14 mouse cellular contexts compared by ENCODE assay signal in the genomic region with DNA sequence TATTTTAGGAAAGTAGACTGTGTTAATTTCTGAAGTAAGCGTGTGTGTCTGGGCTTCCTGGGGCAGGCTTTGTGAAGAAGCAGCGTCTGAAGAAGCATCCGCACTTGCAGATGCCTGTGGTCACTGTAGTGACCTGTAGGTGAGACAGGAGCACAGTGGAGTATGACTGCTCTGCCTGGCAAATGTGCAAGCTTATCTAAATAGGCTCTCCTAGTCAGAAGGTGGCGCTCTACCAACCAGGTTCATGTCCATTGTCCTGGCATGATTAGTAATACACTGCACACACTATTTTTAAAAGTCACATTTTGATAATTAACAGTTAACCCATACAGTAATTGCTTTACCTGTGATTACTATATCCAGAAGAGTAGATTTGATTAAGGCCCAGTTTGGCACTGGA.
DNase-seq lines count a peak whose midpoint lies in the region; TF ChIP-seq lines count a peak whose summit lies in the region.
"Had no signal": no experiment of that assay in that cellular context is flagged by ENCODE, and none has a peak within 500 bp of the region (broad histone marks: within the 10 kb centered on the region; RNA-seq: fewer than 3 reads in every experiment).

No protein-coding gene starts in this region.

- H3K9ac ChIP-seq in MEL (ENCODE audit: control insufficient read depth, low read depth, low read length, poor library complexity, severe bottlenecking), result no peak overlapping the region
- H3K9ac ChIP-seq: embryonic facial prominence, embryonic 15.5 days; hindbrain, embryonic 15.5 days; liver, embryonic 15.5 days; midbrain, embryonic 15.5 days had no signal

- peaks cover 4 to 26% of the 10 kb centered on the region in 2 experiments for H3K36me3 ChIP-seq in MEL (ENCODE audit: control insufficient read depth in 1 of 2, insufficient read depth in 2 of 2, low read length in 2 of 2)

- peak; percentile 30 to 44 (median 38); a peak in 4 of 6 replicates for TF ChIP-seq CTCF in MEL (IDR thresholded peaks at IDR 0.05 in 2 of 3, conservative IDR thresholded peaks at IDR 0.05 in 1 of 3; ENCODE audit: control insufficient read depth in 1 of 3, insufficient read depth in 1 of 3, low read depth in 2 of 3, low read length in 3 of 3, poor library complexity in 1 of 3, severe bottlenecking in 1 of 3)

- DNase-seq in adrenal gland, postnatal 14 days, result peak; percentile 29
- no peak for DNase-seq in adrenal gland, postnatal 4 days (ENCODE audit: low spot score in 2 of 2)
- DNase-seq in kidney, postnatal 4 days, result peak; percentile 4 to 6
- DNase-seq in kidney, adult 9 months, result no peak
- DNase-seq in MEL (ENCODE audit: low read depth, low spot score), result peak; percentile 33
- peak; percentile 26 for DNase-seq in lung, postnatal 10 days
- no peak for DNase-seq in layer of hippocampus, adult 9-10 months (ENCODE audit: low spot score)
- no peak for DNase-seq in thymus, postnatal 10 days (ENCODE audit: low spot score in 2 of 2)
- DNase-seq: cerebellum, adult 2 months; thymus, adult 2 months had no signal

- no peak for TF ChIP-seq EP300 in MEL (IDR thresholded peaks at IDR 0.05; ENCODE audit: low read depth in 1 of 2, low read length in 2 of 2)

- H3K9me3 ChIP-seq in MEL (replicated peaks; ENCODE audit: insufficient read depth, low read length), result no peaks in the 10 kb centered on the region
- H3K9me3 ChIP-seq: embryonic facial prominence, embryonic 15.5 days; hindbrain, embryonic 15.5 days; liver, embryonic 15.5 days; midbrain, embryonic 15.5 days had no signal

- H3K79me2 ChIP-seq in MEL (ENCODE audit: control insufficient read depth, insufficient read depth, low read length, poor library complexity), result no peaks in the 10 kb centered on the region

- H3K4me3 ChIP-seq in MEL (ENCODE audit: control insufficient read depth in 1 of 2, insufficient read depth in 1 of 2, low read depth in 2 of 2, low read length in 2 of 2), result no peak overlapping the region
- H3K4me3 ChIP-seq: embryonic facial prominence, embryonic 15.5 days; hindbrain, embryonic 15.5 days; liver, embryonic 15.5 days; midbrain, embryonic 15.5 days had no signal

- no peaks in the 10 kb centered on the region for H3K27me3 ChIP-seq in MEL (ENCODE audit: control insufficient read depth in 1 of 2, insufficient read depth in 2 of 2, low read length in 2 of 2)
- H3K27me3 ChIP-seq: embryonic facial prominence, embryonic 15.5 days; hindbrain, embryonic 15.5 days; liver, embryonic 15.5 days; midbrain, embryonic 15.5 days had no signal

- TF ChIP-seq RAD21 in MEL (IDR thresholded peaks at IDR 0.05; ENCODE audit: low read depth, low read length), result no peak

- H3K4me1 ChIP-seq in MEL (ENCODE audit: control insufficient read depth in 1 of 2, insufficient read depth in 2 of 2, low read length in 2 of 2), result no peaks in the 10 kb centered on the region
- H3K4me1 ChIP-seq: embryonic facial prominence, embryonic 15.5 days; hindbrain, embryonic 15.5 days; liver, embryonic 15.5 days; midbrain, embryonic 15.5 days had no signal

- no peak for TF ChIP-seq POLR2A in MEL (IDR thresholded peaks at IDR 0.05; ENCODE audit: control insufficient read depth in 1 of 2, insufficient read depth in 1 of 2, low read depth in 1 of 2, low read length in 2 of 2, poor library complexity in 1 of 2)

- H3K27ac ChIP-seq in MEL (ENCODE audit: control insufficient read depth, low read depth, low read length), result no peak overlapping the region
- H3K27ac ChIP-seq: embryonic facial prominence, embryonic 15.5 days; hindbrain, embryonic 15.5 days; liver, embryonic 15.5 days; midbrain, embryonic 15.5 days had no signal

TF ChIP-seq in MEL, 35 proteins besides CTCF, POLR2A, EP300 and RAD21:
- no peak for TF ChIP-seq ETS1 (IDR thresholded peaks at IDR 0.05; ENCODE audit: low read depth, low read length)
- no peak for TF ChIP-seq POLR2AphosphoS2 (IDR thresholded peaks at IDR 0.05; ENCODE audit: low read length)
- no peak for TF ChIP-seq MAFK (IDR thresholded peaks at IDR 0.05; ENCODE audit: borderline replicate concordance, low read depth, low read length)
- TF ChIP-seq CHD2 (IDR thresholded peaks at IDR 0.05; ENCODE audit: low read length), result no peak
TF ChIP-seq in MEL: peak in this region for 0.

Comparison
In these comparisons a context has a peak if more than half of its experiments do, and no peak if none do; other contexts are left out.
1. DNase-seq: peak in adrenal gland, postnatal 14 days (single experiment), kidney, postnatal 4 days (2 of 2), MEL (single experiment) and lung, postnatal 10 days (single experiment); none in adrenal gland, postnatal 4 days (0 of 2), kidney, adult 9 months (single experiment), layer of hippocampus, adult 9-10 months (single experiment) and thymus, postnatal 10 days (0 of 2).